Mouse (Mus musculus) gastrocnemius, postnatal 36 days (tissue): ENCODE data around the gene Nde1. TPM values are rescaled to one million over a fixed set of nuclear protein-coding genes. Genes with fewer than 3 reads are reported as not detected.
"Not testable (repeated sequence)": the region's sequence is repeated elsewhere in the genome, so short reads cannot be mapped to it uniquely, and the experiment has no call there.

ENCODE experiments used
- DNase-seq, 2 experiments: peaks; one replicate each; pipeline ENCODE4 v3.0.0; 2022
- intact Hi-C: fragments of 180-260 bp; cut with DNase I; formaldehyde crosslinking; loops from one replicate; pipeline ENCODE4 v1.15.1; 2025
- long read RNA-seq, 2 experiments: library from polyadenylated mRNA; stranded (forward); transcript quantifications; one replicate each; pipeline ENCODE4 v2.0.0; 2021
- total RNA-seq, 2 experiments: library from RNA; stranded (reverse); gene quantifications; 2 replicates each; pipeline ENCODE4 v1.2.3; 2021

The Nde1 gene
- total RNA-seq = 10 to 100 TPM; 24.7 to 29.8 TPM
- long read RNA-seq, experiment 1, transcript Nde1-203 (9 exons, 1,551 nt) = minor isoform, 6 of 20 reads
- long read RNA-seq, experiment 1, transcript Nde1-201 (9 exons, 2,287 nt) = major isoform, 8 of 20 reads
- long read RNA-seq, experiment 1, partial matches to known transcripts = 1 of 20 reads
- long read RNA-seq, experiment 1, other reads (novel, unspliced or antisense) = 4 of 20 reads
- long read RNA-seq, experiment 2, transcript Nde1-202 (9 exons, 2,335 nt) = major isoform, 12 of 33 reads
- long read RNA-seq, experiment 2, transcript Nde1-201 (9 exons, 2,287 nt) = major isoform, 12 of 33 reads
- long read RNA-seq, experiment 2, partial matches to known transcripts = 3 of 33 reads
- long read RNA-seq, experiment 2, other reads (novel, unspliced or antisense) = 5 of 33 reads

- intact Hi-C loops = loop anchor here (5.0 kb wide), 1 partner anchor 346 kb away; the partner anchor contains the start of gene Ntan1
Observed at GRCm38 (mm10) chr16:14162988-14163416, at the start of gene Nde1, which contains the start of gene Marf1. Gene Nde1, plus strand, starts transcription at chr16:14163275. Gene Marf1, minus strand, starts transcription at chr16:14163351.

GRCm38 (mm10) chr16:14117299-14117698, 45.8 kb upstream of the Nde1 start:
- no peak for DNase-seq
- intact Hi-C loops = no loop called here

More at GRCm38 (mm10) chr16:14162988-14163416, at the start of gene Nde1, which contains the start of gene Marf1:
- peak; percentile 86 to 90 for DNase-seq

GRCm38 (mm10) chr16:14120941-14121340, 42.1 kb upstream of the Nde1 start:
- DNase-seq = no peak
- intact Hi-C loops = loop anchor here (10.0 kb wide), 2 partner anchors 216 to 326 kb away; partner anchors contain the start of genes Mpv17l and Pdxdc1

- intact Hi-C loops = loop anchor here (10.0 kb wide), 2 partner anchors 217 to 327 kb away; partner anchors contain the start of genes Mpv17l and Pdxdc1
- DNase-seq = no peak
Observed at GRCm38 (mm10) chr16:14121563-14121962, 41.5 kb upstream of the Nde1 start.

- intact Hi-C loops = loop anchor here (10.0 kb wide), 2 partner anchors 218 to 328 kb away; partner anchors contain the start of genes Mpv17l and Pdxdc1
- DNase-seq = no peak
Observed at GRCm38 (mm10) chr16:14122586-14122985, 40.5 kb upstream of the Nde1 start.

- intact Hi-C loops = loop anchor here (10.0 kb wide), 2 partner anchors 219 to 329 kb away; partner anchors contain the start of genes Mpv17l and Pdxdc1
- DNase-seq = no peak
Observed at GRCm38 (mm10) chr16:14123901-14124300, 39.2 kb upstream of the Nde1 start.

GRCm38 (mm10) chr16:14124709-14125108, 38.4 kb upstream of the Nde1 start:
- no peak for DNase-seq
- intact Hi-C loops = loop anchor here (10.0 kb wide), 2 partner anchors 220 to 330 kb away; partner anchors contain the start of genes Mpv17l and Pdxdc1

GRCm38 (mm10) chr16:14125253-14125652, 37.8 kb upstream of the Nde1 start:
- no peak for DNase-seq
- intact Hi-C loops = loop anchor here (10.0 kb wide), 2 partner anchors 220 to 330 kb away; partner anchors contain the start of genes Mpv17l and Pdxdc1

GRCm38 (mm10) chr16:14128977-14129376, 34.1 kb upstream of the Nde1 start:
- intact Hi-C loops = loop anchor here (10.0 kb wide), 2 partner anchors 224 to 334 kb away; partner anchors contain the start of genes Mpv17l and Pdxdc1
- DNase-seq = no peak

GRCm38 (mm10) chr16:14130796-14131195, 32.3 kb upstream of the Nde1 start:
- no peak for DNase-seq
- intact Hi-C loops = no loop called here

- no peak for DNase-seq
- intact Hi-C loops = no loop called here
Observed at GRCm38 (mm10) chr16:14131376-14131775, 31.7 kb upstream of the Nde1 start.

- no peak for DNase-seq
- intact Hi-C loops = no loop called here
Observed at GRCm38 (mm10) chr16:14131838-14132237, 31.2 kb upstream of the Nde1 start.

GRCm38 (mm10) chr16:14135014-14135413, 28.1 kb upstream of the Nde1 start:
- intact Hi-C loops = no loop called here

GRCm38 (mm10) chr16:14137976-14138561, 25.0 kb upstream of the Nde1 start:
- no peak for DNase-seq
- intact Hi-C loops = no loop called here

More at GRCm38 (mm10) chr16:14135014-14135413, 28.1 kb upstream of the Nde1 start:
- no peak for DNase-seq

GRCm38 (mm10) chr16:14139106-14139505, 24.0 kb upstream of the Nde1 start:
- intact Hi-C loops = no loop called here
- DNase-seq = no peak

GRCm38 (mm10) chr16:14143298-14143697, 19.8 kb upstream of the Nde1 start:
- no peak for DNase-seq
- intact Hi-C loops = no loop called here

- DNase-seq = no peak
- intact Hi-C loops = no loop called here
Observed at GRCm38 (mm10) chr16:14147712-14148111, 15.4 kb upstream of the Nde1 start.

- no peak for DNase-seq
- intact Hi-C loops = no loop called here
Observed at GRCm38 (mm10) chr16:14151718-14152117, 11.4 kb upstream of the Nde1 start.

GRCm38 (mm10) chr16:14155638-14156037, 7.4 kb upstream of the Nde1 start:
- intact Hi-C loops = loop anchor here (5.0 kb wide), 2 partner anchors 253 to 1967 kb away; partner anchors contain the start of genes Mpv17l and Pdxdc1
- DNase-seq = not testable (repeated sequence)

GRCm38 (mm10) chr16:14156312-14156711, 6.8 kb upstream of the Nde1 start:
- intact Hi-C loops = loop anchor here (5.0 kb wide), 2 partner anchors 254 to 1966 kb away; partner anchors contain the start of genes Mpv17l and Pdxdc1
- no peak for DNase-seq

- intact Hi-C loops = loop anchor here (5.0 kb wide), 2 partner anchors 256 to 1964 kb away; partner anchors contain the start of genes Mpv17l and Pdxdc1
- no peak for DNase-seq
Observed at GRCm38 (mm10) chr16:14158536-14158935, 4.5 kb upstream of the Nde1 start.
